Comparison of ENCODE assay signal across 8 mouse cellular contexts in the genomic region with DNA sequence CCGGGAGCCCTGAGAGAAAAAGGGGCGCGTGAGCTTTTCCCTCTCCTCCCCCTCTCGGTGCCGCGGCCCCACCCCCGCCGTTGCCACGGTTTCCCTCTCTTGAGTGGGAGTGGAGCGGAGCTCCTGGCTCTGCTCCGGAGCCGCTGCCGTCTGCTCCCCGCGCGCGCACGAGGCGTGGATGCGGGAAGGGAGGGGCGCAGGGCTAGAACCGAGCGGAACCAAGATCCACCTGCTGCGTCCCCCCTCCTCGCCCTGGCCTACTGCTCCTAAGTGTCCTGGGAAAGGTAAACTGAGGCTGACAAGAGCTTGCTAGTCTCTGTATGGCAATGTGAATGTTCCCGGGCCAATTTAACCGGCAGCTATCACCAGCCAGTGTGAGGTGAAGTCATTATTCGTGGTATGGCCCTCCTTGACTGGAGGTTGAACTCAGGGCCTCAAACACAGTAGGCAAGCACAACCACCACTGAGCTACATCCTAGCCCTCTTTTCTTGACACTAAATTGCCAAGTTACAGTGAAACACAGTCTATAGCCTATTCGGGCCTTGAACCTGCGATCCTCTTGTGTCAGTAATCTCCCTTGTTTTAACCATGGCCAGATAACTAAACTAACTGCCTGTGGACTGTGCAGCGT. TPM values are rescaled to one million over a fixed set of nuclear protein-coding genes. Genes with fewer than 3 reads are reported as not detected.
DNase-seq lines count a peak whose midpoint lies in the region; ATAC-seq and TF ChIP-seq lines count a peak whose summit lies in the region.

No protein-coding gene starts in this region.

- no peaks in the 10 kb centered on the region for H3K36me3 ChIP-seq in erythroblast, embryonic 14.5 days (ENCODE audit: control insufficient read depth)
- H3K36me3 ChIP-seq in E14TG2a.4 (ENCODE audit: insufficient read depth, low read length) = 0 out of 2 replicates have a peak, but pooled peaks cover 4% of the 10 kb centered on the region

- H3K4me1 ChIP-seq in erythroblast, embryonic 14.5 days (ENCODE audit: control insufficient read depth) = peaks cover 41% of the 10 kb centered on the region
- H3K4me1 ChIP-seq in E14TG2a.4 (replicated peaks; ENCODE audit: low read depth, low read length) = peaks cover 61% of the 10 kb centered on the region

- ATAC-seq in erythroblast, adult 5-6 weeks (replicated peaks; ENCODE audit: low FRiP score, poor library complexity, severe bottlenecking) = no peak

- H3K4me3 ChIP-seq in erythroblast, embryonic 14.5 days (replicated peaks) = peak overlapping the region; percentile 77
- peak overlapping the region; percentile 90 for H3K4me3 ChIP-seq in E14TG2a.4 (replicated peaks; ENCODE audit: low read length)

- TF ChIP-seq CTCF in E14TG2a.4 (conservative IDR thresholded peaks at IDR 0.05; ENCODE audit: low read length) = no peak

- peak; percentile 60 to 68 for DNase-seq in frontal cortex, postnatal 14 days (ENCODE audit: low spot score in 2 of 2)
- DNase-seq in left cerebral cortex, postnatal 36 days (ENCODE audit: low spot score in 2 of 2) = peak; percentile 76 to 86
- peak; percentile 36 for DNase-seq in neural tube, embryonic 10.5 days (ENCODE audit: extremely low spot score, low spot score)
- no peak for DNase-seq in ovary, postnatal 10 days (ENCODE audit: low spot score)
- DNase-seq in urinary bladder, postnatal 14 days (ENCODE audit: low spot score) = no peak

- no peaks in the 10 kb centered on the region; the same call in 1 of the 2 replicates for H3K9me3 ChIP-seq in erythroblast, embryonic 14.5 days (ENCODE audit: control insufficient read depth, low read length)
- no peaks in the 10 kb centered on the region for H3K9me3 ChIP-seq in E14TG2a.4 (ENCODE audit: low read length)

- intact Hi-C loops in left cerebral cortex, postnatal 36 days (cut with DNase I) = loop anchor here (2.0 kb wide), 1 partner anchor 56 kb away; no protein-coding TSS in a partner anchor

- peaks cover 80% of the 10 kb centered on the region for H3K27me3 ChIP-seq in erythroblast, embryonic 14.5 days (ENCODE audit: control insufficient read depth)
- H3K27me3 ChIP-seq in E14TG2a.4 (ENCODE audit: insufficient read depth, low read length) = peaks cover 49% of the 10 kb centered on the region

RNA-seq across cellular contexts. Expression of a gene that starts 1.2 kb away (rescaled TPM):
- polyA plus RNA-seq in erythroblast, embryonic 14.5 days (2012) = 0.05 and 0.06 TPM in 2 replicates
- not detected in 2 replicates for total RNA-seq in erythroblast, adult 5-6 weeks (2015; ENCODE audit: low replicate concordance)
- total RNA-seq in erythroblast, adult 5-6 weeks (2017; ENCODE audit: low replicate concordance) = not detected in 2 replicates
- total RNA-seq in left cerebral cortex, postnatal 36 days (2021) = 100 to 1,000 TPM; 199 to 221 TPM

RNA-seq across cellular contexts. Expression of a gene that starts 16.9 kb away (rescaled TPM):
- not detected in 2 replicates for polyA plus RNA-seq in erythroblast, embryonic 14.5 days (2012)
- total RNA-seq in erythroblast, adult 5-6 weeks (2015; ENCODE audit: low replicate concordance) = not detected in 2 replicates
- not detected in 2 replicates for total RNA-seq in erythroblast, adult 5-6 weeks (2017; ENCODE audit: low replicate concordance)
- 10 to 100 TPM; 18.8 to 23.4 TPM for total RNA-seq in left cerebral cortex, postnatal 36 days (2021)

RNA-seq across cellular contexts. Expression of a gene that starts 44.0 kb away (rescaled TPM):
- 0.74 and 0.80 TPM in 2 replicates for polyA plus RNA-seq in erythroblast, embryonic 14.5 days (2012)
- 1.3 and 2.7 TPM in 2 replicates for total RNA-seq in erythroblast, adult 5-6 weeks (2015; ENCODE audit: low replicate concordance)
- total RNA-seq in erythroblast, adult 5-6 weeks (2017; ENCODE audit: low replicate concordance) = 0.51 and 0.84 TPM in 2 replicates
- 10 to 100 TPM; 19.4 to 20.6 TPM for total RNA-seq in left cerebral cortex, postnatal 36 days (2021)

RNA-seq across cellular contexts. Expression of a gene that starts 54.2 kb away (rescaled TPM):
- 0.01 TPM in 1 of 2 replicates, not detected in the other for polyA plus RNA-seq in erythroblast, embryonic 14.5 days (2012)
- total RNA-seq in erythroblast, adult 5-6 weeks (2015; ENCODE audit: low replicate concordance) = not detected in 2 replicates
- not detected in 2 replicates for total RNA-seq in erythroblast, adult 5-6 weeks (2017; ENCODE audit: low replicate concordance)
- total RNA-seq in left cerebral cortex, postnatal 36 days (2021) = 100 to 1,000 TPM; 191 to 198 TPM

Comparison
In these comparisons a context has a peak if more than half of its experiments do, and no peak if none do; other contexts are left out.
1. DNase-seq: peak in frontal cortex, postnatal 14 days (2 of 2), left cerebral cortex, postnatal 36 days (2 of 2) and neural tube, embryonic 10.5 days (single experiment); none in ovary, postnatal 10 days (single experiment) and urinary bladder, postnatal 14 days (single experiment).
2. RNA of a gene that starts 1.2 kb away (total RNA-seq): 199 to 221 TPM in left cerebral cortex, postnatal 36 days; not detected in erythroblast, adult 5-6 weeks; every median in the first group is over 100 times any median in the second.
3. RNA of a gene that starts 16.9 kb away (total RNA-seq): 18.8 to 23.4 TPM in left cerebral cortex, postnatal 36 days; not detected in erythroblast, adult 5-6 weeks; every median in the first group is over 10 times any median in the second.
4. RNA of a gene that starts 44.0 kb away (total RNA-seq): 19.4 to 20.6 TPM in left cerebral cortex, postnatal 36 days; 0.51 to 2.7 TPM in erythroblast, adult 5-6 weeks; every median in the first group is over 4 times any median in the second.